Mouse (Mus musculus): ENCODE measurements around the gene Gata2. TPM values are rescaled to one million over a fixed set of nuclear protein-coding genes. Genes with fewer than 3 reads are reported as not detected.
A peak's percentile ranks its signal among the peaks of the same experiment; 100 is the strongest.

Gata2 gene
- polyA plus RNA-seq, 1 experiment from 2014 or later, result 15.0 TPM

DNA sequence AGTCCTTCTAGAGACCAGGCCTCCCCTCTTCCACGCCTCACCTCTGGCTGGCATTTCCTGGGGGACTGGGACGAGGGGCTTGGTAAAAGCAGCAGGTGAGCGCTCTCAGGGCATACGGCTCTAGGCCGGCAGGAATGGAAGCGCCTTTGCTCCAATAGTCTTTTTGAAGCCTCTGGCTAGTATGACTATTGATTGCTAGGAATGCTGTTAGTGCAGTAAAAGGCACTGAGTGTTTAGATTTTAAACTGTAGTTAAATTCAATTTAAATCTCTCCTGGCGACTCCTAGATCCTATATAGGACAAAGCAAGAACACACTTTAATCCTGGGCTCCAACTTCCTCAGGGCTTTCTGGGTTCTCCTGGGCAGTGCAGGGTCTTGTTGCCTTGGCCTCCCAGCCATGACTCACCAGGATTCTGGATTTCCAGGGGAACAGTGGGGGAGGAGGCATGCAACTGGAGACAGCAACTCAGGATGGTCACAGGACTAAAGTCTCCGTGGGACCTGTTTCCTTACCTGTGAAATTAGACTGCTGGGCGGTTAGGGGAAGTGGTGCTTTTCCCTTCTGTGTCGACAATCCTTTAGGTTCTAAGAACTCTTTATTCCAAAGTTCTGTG lies 10.2 kb downstream of the Gata2 start:
- Histone ChIP-seq H3K27ac (ENCODE audit: low read length) (peak overlapping the region; percentile 22; the same call in 1 of the 2 replicates), H3K9ac (ENCODE audit: low read depth, low read length) (no peak overlapping the region), H3K4me3 (ENCODE audit: low read depth, low read length) (no peak overlapping the region), H3K36me3 (ENCODE audit: control insufficient read depth, insufficient read depth, low read length) (no peaks in the 10 kb centered on the region), H3K9me3 (replicated peaks; ENCODE audit: control insufficient read depth, low read length, poor library complexity, severe bottlenecking) (no peaks in the 10 kb centered on the region), H3K27me3 (ENCODE audit: control insufficient read depth, insufficient read depth, low read depth, low read length) (peaks cover 77% of the 10 kb centered on the region), H3K4me2 (ENCODE audit: low read length) (no peak overlapping the region), H3K4me1 (ENCODE audit: control insufficient read depth, insufficient read depth, low read length) (peaks cover 6% of the 10 kb centered on the region)
- ATAC-seq, result no peak
- WGBS, result 5% methylated on average over 10 of the region's 10 CpGs

DNA sequence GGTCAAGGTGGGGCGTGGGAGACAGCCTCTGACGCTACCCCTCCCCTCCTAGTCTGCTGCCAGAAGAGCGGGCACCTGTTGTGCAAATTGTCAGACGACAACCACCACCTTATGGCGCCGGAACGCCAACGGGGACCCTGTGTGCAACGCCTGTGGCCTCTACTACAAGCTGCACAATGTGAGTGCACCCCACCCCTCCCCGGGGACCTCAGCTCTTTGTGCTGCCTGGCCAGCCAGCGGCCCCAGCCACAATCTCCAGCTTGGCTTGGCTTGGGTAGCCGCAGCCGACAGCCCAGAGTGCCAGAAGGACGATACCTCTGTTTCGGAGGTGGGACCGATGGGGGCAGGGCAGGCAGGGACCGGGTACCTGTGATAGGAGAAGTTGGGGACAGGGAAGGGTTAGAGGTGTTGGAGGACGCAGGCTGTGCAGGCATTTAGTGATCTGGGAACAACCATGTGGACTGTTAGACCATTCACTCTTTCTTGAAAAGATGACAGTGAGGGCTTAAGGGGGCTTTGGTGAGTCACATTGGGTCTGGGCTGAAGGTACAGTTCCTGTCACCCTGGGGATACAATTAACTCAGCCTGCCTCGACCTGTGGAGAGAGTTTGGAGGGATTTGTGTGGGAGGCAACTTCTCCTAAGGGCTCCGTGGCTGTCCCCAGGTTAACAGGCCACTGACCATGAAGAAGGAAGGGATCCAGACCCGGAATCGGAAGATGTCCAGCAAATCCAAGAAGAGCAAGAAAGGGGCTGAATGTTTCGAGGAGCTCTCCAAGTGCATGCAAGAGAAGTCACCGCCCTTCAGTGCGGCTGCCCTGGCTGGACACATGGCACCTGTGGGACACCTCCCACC lies 11.1 kb downstream of the Gata2 start:
- 9% methylated on average over 25 of the region's 25 CpGs for WGBS
- peaks cover under 1% of the 10 kb centered on the region for H3K4me1 ChIP-seq (ENCODE audit: control insufficient read depth, insufficient read depth, low read length)
- H3K9ac ChIP-seq (ENCODE audit: low read depth, low read length), result no peak overlapping the region
- H3K36me3 ChIP-seq (ENCODE audit: control insufficient read depth, insufficient read depth, low read length), result no peaks in the 10 kb centered on the region
- H3K27ac ChIP-seq (ENCODE audit: low read length), result no peak overlapping the region
- H3K4me3 ChIP-seq (ENCODE audit: low read depth, low read length), result no peak overlapping the region
- ATAC-seq, result no peak
- peaks cover 72% of the 10 kb centered on the region for H3K27me3 ChIP-seq (ENCODE audit: control insufficient read depth, insufficient read depth, low read depth, low read length)
- H3K9me3 ChIP-seq (replicated peaks; ENCODE audit: control insufficient read depth, low read length, poor library complexity, severe bottlenecking), result no peaks in the 10 kb centered on the region
- no peak overlapping the region for H3K4me2 ChIP-seq (ENCODE audit: low read length)

DNA sequence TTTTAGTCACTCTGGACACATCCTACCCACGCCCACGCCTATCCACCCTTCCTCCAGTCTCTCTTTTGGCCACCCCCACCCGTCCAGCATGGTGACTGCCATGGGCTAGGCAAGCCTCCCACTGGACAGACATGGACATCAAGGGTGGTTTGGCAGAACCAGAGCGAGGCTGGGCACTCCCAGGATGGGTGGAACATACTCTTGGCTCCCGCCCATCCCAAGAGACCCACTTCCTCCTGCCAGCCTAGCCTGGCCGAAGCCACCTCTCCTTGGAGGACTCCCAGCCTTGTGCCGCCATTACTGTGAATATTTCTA lies 11.7 kb downstream of the Gata2 start:
- no peaks in the 10 kb centered on the region for H3K36me3 ChIP-seq (ENCODE audit: control insufficient read depth, insufficient read depth, low read length)
- H3K27ac ChIP-seq (ENCODE audit: low read length), result no peak overlapping the region
- H3K4me1 ChIP-seq (ENCODE audit: control insufficient read depth, insufficient read depth, low read length), result no peaks in the 10 kb centered on the region
- ATAC-seq, result no peak
- H3K4me3 ChIP-seq (ENCODE audit: low read depth, low read length), result no peak overlapping the region
- no peak overlapping the region for H3K9ac ChIP-seq (ENCODE audit: low read depth, low read length)
- peaks cover 66% of the 10 kb centered on the region for H3K27me3 ChIP-seq (ENCODE audit: control insufficient read depth, insufficient read depth, low read depth, low read length)
- no peak overlapping the region for H3K4me2 ChIP-seq (ENCODE audit: low read length)
- WGBS, result 9% methylated on average over 7 of the region's 7 CpGs
- H3K9me3 ChIP-seq (replicated peaks; ENCODE audit: control insufficient read depth, low read length, poor library complexity, severe bottlenecking), result no peaks in the 10 kb centered on the region

DNA sequence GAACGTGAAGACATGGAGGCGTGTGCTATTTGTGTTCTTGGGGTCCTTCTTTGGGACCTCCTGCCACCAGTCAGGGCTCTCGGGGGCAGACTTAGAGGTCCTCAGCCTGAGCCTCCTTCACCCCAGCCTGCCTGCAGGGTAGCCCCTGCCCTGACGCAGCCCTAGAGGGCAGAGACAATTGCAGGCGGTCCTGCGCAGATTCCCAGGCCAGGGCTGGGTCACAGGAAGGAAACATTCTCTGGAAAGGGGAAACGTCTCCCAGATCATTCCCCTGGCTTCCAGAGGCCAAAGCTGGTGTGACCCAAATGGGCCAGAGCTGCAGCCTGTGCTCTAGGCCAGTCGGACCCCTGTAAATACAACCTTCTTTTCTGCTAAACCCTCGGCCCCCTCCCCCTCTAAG lies 12.2 kb downstream of the Gata2 start:
- Histone ChIP-seq H3K4me1 (ENCODE audit: control insufficient read depth, insufficient read depth, low read length) (no peaks in the 10 kb centered on the region), H3K4me3 (ENCODE audit: low read depth, low read length) (no peak overlapping the region), H3K9me3 (replicated peaks; ENCODE audit: control insufficient read depth, low read length, poor library complexity, severe bottlenecking) (no peaks in the 10 kb centered on the region), H3K27ac (ENCODE audit: low read length) (no peak overlapping the region), H3K4me2 (ENCODE audit: low read length) (no peak overlapping the region), H3K27me3 (ENCODE audit: control insufficient read depth, insufficient read depth, low read depth, low read length) (peaks cover 60% of the 10 kb centered on the region), H3K9ac (ENCODE audit: low read depth, low read length) (no peak overlapping the region), H3K36me3 (ENCODE audit: control insufficient read depth, insufficient read depth, low read length) (no peaks in the 10 kb centered on the region)
- no peak for ATAC-seq
- 17% methylated on average over 9 of the region's 9 CpGs for WGBS

DNA sequence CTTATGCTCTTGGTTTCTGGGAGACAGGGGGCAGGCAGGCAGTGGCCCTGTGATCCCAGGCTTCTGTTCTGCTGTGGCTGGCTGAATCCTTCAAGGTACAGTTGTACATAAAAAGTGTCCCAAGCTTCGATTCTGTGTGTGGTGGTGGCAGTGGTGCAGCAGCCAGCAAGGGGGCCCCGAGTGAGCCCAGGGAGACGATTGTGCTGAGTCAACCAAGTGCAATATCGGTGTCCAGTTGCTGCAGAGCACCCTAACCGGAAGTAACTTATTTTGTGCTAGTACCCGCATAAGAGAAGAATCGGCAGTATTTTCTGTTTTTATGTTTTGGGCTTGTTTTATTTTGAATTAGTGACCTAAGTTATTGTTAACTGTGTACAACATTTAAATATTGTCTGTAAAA lies 12.9 kb downstream of the Gata2 start:
- Histone ChIP-seq H3K4me3 (ENCODE audit: low read depth, low read length) (no peak overlapping the region), H3K27ac (ENCODE audit: low read length) (no peak overlapping the region), H3K9ac (ENCODE audit: low read depth, low read length) (no peak overlapping the region), H3K36me3 (ENCODE audit: control insufficient read depth, insufficient read depth, low read length) (no peaks in the 10 kb centered on the region), H3K27me3 (ENCODE audit: control insufficient read depth, insufficient read depth, low read depth, low read length) (peaks cover 54% of the 10 kb centered on the region), H3K4me2 (ENCODE audit: low read length) (no peak overlapping the region), H3K9me3 (replicated peaks; ENCODE audit: control insufficient read depth, low read length, poor library complexity, severe bottlenecking) (no peaks in the 10 kb centered on the region), H3K4me1 (ENCODE audit: control insufficient read depth, insufficient read depth, low read length) (no peaks in the 10 kb centered on the region)
- ATAC-seq, result no peak
- 41% methylated on average over 7 of the region's 7 CpGs for WGBS

DNA sequence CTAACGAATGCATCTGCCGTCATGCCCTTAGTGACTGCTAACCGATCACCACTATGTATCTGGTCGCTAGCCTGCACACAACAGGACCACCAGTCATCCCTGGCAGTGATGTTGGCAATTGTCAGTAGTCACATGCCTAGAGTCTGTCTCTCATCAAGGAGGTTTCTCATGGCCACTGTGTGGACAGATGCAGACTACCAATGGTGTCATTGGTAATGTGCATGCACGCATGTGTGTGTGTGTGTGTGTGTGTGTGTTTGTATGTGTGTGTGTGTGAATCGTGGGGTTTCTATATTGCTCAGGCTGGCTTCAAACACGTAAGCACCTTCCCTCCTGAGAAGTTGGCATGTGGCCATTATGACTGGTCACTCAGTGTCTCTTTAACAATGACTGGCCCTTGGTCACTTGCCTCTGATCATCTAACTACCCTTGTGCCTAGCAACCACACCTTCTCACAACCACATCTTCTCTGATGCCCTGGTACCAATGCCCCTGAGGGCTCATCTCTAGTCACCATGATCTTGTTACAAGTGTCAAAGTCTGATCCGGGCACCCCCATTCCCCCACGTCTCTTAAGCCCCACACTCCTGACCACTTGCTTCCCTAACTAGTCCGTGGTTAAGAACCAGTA lies 13.8 kb downstream of the Gata2 start:
- Histone ChIP-seq H3K9me3 (replicated peaks; ENCODE audit: control insufficient read depth, low read length, poor library complexity, severe bottlenecking) (no peaks in the 10 kb centered on the region), H3K9ac (ENCODE audit: low read depth, low read length) (no peak overlapping the region), H3K27ac (ENCODE audit: low read length) (no peak overlapping the region), H3K4me2 (ENCODE audit: low read length) (no peak overlapping the region), H3K27me3 (ENCODE audit: control insufficient read depth, insufficient read depth, low read depth, low read length) (peaks cover 47% of the 10 kb centered on the region), H3K4me1 (ENCODE audit: control insufficient read depth, insufficient read depth, low read length) (no peaks in the 10 kb centered on the region), H3K36me3 (ENCODE audit: control insufficient read depth, insufficient read depth, low read length) (no peaks in the 10 kb centered on the region), H3K4me3 (ENCODE audit: low read depth, low read length) (no peak overlapping the region)
- WGBS, result 88% methylated on average over 10 of the region's 10 CpGs
- ATAC-seq, result no peak

DNA sequence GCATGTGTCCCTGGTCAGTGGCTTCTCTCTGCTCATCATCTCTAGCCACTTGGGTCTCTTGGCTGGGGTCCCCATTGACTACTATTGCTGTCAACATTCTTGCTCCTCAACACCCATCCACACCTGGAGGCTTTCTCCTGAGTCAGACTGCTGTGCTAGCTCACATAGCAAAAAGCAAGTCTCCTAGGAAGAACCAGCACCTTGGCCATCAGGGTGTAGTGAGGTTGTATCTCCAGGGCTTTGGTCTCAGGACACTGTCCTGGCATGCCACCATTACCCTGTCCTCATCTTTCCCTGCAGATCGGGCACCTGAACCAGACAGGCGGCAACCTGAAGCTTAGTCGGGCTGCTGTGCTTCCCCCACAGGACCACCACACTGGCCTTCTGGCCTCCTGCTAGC lies 14.6 kb downstream of the Gata2 start:
- WGBS, result 95% methylated on average over 3 of the region's 3 CpGs
- Histone ChIP-seq H3K9me3 (replicated peaks; ENCODE audit: control insufficient read depth, low read length, poor library complexity, severe bottlenecking) (no peaks in the 10 kb centered on the region), H3K27me3 (ENCODE audit: control insufficient read depth, insufficient read depth, low read depth, low read length) (peaks cover 46% of the 10 kb centered on the region), H3K4me2 (ENCODE audit: low read length) (no peak overlapping the region), H3K4me3 (ENCODE audit: low read depth, low read length) (no peak overlapping the region), H3K27ac (ENCODE audit: low read length) (no peak overlapping the region), H3K4me1 (ENCODE audit: control insufficient read depth, insufficient read depth, low read length) (no peaks in the 10 kb centered on the region), H3K36me3 (ENCODE audit: control insufficient read depth, insufficient read depth, low read length) (no peaks in the 10 kb centered on the region), H3K9ac (ENCODE audit: low read depth, low read length) (no peak overlapping the region)
- no peak for ATAC-seq

DNA sequence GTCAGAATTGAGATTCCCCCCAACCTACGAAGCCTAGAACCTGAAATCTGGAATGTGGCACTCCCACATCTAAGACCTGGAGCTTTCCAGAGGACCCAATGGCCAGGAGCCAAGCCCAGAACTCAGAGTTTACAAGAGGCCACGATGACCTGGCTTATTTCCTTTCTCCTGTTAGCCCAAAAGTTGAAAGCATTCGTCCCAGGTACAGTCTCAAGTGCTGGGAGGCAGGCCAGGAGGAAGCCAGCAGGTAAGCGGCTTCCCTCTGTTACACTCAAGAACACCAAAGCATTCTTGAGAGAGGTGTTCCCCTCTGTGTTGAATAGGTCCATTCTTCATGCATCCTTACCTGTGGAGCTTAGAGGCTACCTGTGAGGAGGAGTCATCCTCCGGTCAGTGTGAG lies 15.8 kb downstream of the Gata2 start:
- Histone ChIP-seq H3K4me2 (ENCODE audit: low read length) (no peak overlapping the region), H3K9ac (ENCODE audit: low read depth, low read length) (no peak overlapping the region), H3K36me3 (ENCODE audit: control insufficient read depth, insufficient read depth, low read length) (no peaks in the 10 kb centered on the region), H3K4me1 (ENCODE audit: control insufficient read depth, insufficient read depth, low read length) (no peaks in the 10 kb centered on the region), H3K9me3 (replicated peaks; ENCODE audit: control insufficient read depth, low read length, poor library complexity, severe bottlenecking) (no peaks in the 10 kb centered on the region), H3K27me3 (ENCODE audit: control insufficient read depth, insufficient read depth, low read depth, low read length) (peaks cover 35% of the 10 kb centered on the region), H3K4me3 (ENCODE audit: low read depth, low read length) (no peak overlapping the region), H3K27ac (ENCODE audit: low read length) (no peak overlapping the region)
- 81% methylated on average over 5 of the region's 5 CpGs for WGBS
- ATAC-seq, result no peak

DNA sequence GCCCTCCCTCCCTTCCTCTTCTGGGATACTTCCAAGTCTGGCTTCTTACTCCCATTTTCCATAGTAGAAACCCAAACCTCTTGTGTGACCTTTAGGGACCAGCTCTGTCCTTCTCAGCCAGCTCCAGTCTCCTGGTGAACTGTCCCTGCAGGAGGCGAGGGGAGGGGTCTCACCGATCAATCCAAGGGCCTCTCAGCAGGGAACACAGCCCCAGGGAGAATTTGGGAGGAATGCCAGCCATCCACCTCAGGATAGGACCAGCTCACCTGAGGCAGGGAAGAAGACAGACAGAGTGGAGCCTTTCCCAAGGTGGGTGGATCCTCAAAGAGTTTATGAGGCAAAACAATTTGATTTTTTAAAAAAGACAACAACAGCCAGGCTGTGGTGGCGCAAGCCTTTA lies 16.5 kb downstream of the Gata2 start:
- H3K4me3 ChIP-seq (ENCODE audit: low read depth, low read length), result no peak overlapping the region
- ATAC-seq, result no peak

More for the DNA sequence above, 16.5 kb downstream of the Gata2 start:
- peaks cover 28% of the 10 kb centered on the region for H3K27me3 ChIP-seq (ENCODE audit: control insufficient read depth, insufficient read depth, low read depth, low read length)
- no peaks in the 10 kb centered on the region for H3K4me1 ChIP-seq (ENCODE audit: control insufficient read depth, insufficient read depth, low read length)
- WGBS, result 63% methylated on average over 3 of the region's 3 CpGs
- H3K9me3 ChIP-seq (replicated peaks; ENCODE audit: control insufficient read depth, low read length, poor library complexity, severe bottlenecking), result no peaks in the 10 kb centered on the region
- no peak overlapping the region for H3K9ac ChIP-seq (ENCODE audit: low read depth, low read length)
- no peak overlapping the region for H3K27ac ChIP-seq (ENCODE audit: low read length)
- H3K4me2 ChIP-seq (ENCODE audit: low read length), result no peak overlapping the region
- no peaks in the 10 kb centered on the region for H3K36me3 ChIP-seq (ENCODE audit: control insufficient read depth, insufficient read depth, low read length)

Measured in midbrain, embryonic 16.5 days (tissue).